Mouse (Mus musculus): ENCODE measurements around the gene Spred2.

The Spred2 gene

DNA sequence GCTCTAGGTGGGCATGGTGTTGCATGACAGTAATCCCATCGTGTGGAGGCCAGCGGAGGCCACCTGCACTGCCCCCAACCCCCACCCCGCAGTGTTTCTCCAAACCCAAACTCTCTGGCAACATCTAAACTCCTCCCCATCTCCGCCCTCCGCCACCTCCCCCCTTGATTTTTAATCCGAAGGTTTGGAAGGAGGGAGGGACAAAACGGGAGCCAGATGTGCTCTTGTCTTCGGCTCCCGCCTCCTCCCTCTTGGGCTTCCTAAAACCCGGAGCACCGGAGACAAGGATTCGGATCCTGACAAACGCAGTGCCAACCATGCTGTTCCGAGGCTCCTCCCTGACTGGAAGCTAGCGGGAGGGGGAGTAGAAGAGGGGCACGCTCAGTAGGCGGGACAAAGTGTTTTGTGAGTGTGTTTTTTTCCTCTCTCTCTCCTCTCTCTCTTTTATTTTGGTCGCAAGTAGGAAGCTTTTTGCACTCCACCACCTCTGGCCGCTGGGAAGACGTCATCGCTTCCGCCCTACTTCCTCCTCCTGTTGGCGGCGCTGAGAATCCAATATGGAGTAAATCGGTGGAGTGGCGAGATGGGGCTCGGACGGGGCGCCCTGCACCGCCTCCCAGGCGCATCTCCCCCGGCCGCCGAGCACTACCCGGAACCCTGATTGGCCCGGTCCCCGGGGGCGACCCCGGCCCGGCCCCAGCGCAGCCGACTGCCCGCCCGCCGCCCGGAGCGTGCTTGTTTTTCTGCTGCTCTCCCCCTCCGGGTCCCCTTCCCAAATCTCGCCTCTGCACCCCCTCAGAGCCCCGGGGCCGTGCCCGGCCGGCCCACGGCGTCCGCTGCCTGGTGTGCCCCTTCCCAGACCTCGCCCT lies at the start of gene Spred2:
Gene Spred2, plus strand, starts transcription at position 488 of the 869 bp plus-strand sequence.
- DNase-seq: peak; percentile 92 to 93

DNA sequence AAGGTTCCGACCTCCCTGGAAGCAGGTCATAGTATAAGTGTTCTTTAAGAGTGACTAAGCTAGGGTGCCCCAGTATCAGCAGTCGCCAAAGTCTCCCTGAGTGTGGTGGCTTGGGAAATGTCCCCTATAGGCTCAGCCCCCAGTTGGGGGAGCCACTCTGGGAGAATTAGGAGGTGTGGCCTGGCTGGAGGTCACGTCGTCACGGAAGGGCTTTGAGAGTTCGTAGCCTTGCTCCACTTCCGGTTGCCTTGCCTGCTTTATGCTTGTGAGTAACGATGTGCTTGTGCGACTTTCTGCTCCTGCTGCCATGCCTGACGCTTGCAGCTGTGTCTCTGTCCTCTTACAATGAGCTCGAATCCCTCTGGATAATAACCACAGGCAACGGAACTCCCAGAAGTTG lies 48.6 kb upstream of the Spred2 start:
- no peak for DNase-seq

DNA sequence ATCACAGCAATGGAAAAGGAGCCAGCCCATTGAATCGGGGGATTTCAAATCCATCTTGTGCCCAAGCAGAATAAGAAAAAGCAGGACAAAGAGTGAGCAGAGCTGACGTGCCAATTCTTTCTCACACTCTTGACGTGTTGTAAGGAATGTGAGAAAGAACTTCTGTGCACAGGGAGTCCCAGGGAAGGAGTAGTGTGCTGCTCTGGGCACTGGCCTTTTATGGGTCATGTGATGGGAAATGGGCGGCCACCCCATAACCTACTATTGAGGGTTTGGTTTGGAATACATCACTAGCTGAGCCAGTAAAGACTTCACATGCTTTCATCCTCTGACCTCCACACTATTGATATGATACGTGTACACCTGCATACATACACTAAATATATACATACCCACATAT lies 48.2 kb upstream of the Spred2 start:
- DNase-seq: no peak

DNA sequence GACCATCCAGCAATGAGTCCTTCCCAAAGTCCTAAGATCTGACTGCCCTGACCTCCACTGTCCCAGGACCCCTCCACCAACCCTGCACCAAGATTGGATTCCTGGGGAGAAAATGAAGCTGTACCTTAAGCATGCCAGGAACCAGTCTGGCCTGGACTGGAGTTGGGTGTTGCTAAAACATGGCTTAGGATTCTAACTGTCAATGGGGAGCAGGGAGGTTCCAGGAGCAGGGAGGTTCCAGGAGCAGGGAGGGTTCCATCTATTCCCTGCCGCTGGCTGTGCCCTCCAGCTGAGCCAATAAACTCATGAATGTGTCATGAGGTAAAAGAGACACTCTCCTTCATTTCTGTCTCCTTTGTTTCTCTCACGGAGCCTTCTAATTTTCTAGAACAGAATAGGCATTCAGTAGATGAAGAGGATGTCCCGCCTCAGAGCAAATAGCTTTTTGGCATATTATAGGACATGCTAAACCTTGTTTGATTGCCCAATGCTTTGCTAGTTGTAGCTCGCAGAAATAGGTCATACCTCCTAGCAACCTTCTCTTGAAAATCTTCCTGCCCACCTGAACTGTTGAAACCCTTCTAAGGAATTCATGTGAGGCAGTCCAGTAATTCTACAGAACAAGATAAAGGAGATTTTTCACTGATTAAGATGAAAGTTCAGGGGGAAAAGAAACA lies 46.8 kb upstream of the Spred2 start:
- no peak for DNase-seq

DNA sequence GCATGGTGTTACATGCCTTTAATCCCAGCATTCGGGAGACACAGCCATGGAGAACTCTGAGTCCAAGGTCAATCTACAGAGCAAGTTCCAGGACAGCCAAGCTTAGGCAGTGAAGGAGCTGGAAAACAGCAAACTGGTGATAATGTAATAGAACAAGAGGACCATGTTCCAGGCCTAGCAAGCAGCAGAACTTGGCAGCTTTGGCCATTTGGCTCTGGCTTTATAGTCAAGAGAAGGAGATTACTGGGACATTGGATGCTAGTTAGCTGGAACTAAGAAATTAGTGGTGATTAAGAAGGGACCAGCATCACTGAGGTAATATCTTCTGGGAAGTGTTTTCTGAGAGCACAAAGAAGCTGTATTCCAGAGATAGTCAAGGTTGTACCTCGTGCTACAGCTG lies 42.8 kb upstream of the Spred2 start:
- no peak for DNase-seq

DNA sequence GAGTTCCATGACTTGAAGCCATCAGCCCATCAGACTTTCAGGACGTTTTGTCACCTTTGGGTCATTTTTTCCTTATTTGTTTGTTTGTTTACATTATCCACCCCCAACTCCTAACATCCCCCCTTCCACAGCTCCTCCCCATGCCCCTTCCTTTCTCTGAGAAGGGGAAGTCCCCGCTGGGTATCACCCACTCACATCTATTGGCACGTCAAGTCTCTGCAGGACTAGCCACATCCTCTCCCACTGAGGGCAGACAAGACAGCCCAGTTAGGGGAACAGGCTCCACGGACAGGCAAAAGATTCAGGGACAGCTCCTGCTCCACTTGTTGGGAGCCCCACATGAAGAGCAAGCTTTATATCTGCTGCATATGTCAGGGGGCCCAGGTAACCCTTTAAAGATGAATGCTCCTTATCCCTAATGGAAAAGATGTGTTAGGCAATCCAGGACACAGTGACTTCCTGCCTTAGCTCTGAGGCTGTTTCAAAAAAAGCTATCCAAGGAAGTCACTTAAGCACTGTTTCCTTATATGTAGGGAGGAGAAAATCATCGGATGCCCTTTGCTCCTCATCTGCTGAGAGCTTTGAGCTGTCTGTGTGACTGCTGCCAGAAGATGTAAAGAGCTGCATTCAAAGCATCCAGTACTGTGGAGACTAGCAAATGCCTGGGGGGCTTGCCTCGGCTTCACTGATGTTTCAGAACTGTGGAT lies 33.3 kb upstream of the Spred2 start:
- no peak for DNase-seq

DNA sequence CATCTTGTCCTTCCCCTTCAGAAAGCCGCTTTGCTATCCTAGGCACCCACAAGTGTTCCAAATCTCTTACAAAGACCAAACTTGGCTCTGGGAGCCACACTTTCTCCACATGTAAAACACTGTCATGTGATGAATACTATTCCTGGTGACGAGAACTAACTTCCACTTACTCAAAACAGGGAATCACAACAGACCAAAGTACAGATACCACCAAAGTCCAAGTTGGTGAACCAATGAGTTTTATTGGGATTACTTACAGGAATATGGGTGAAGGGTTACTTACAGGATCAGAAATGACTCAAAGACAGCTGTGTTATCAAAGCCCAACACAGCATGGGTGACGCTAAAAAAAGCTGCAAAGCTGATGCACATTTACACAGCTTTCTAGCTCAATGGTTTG lies 30.9 kb upstream of the Spred2 start:
- DNase-seq: no peak

DNA sequence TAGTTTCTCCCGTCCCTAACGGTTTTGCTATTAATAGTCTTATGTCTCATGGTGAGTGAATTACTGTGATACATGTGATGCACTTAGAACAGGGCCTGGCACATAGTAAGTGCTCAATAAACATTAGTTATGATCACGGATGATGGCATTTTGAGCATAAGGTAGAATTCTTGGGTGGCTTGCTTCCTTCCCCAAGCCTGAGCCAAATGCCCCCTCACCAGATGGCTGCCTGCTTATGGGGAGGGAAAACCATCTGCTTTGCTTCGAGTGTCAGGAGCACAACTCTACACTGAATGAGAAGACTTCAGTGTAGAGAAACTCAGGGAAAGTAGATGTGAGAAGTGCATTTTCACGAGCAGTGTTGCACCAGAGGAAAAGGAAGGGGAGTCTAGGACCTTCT lies 24.6 kb upstream of the Spred2 start:
- no peak for DNase-seq

DNA sequence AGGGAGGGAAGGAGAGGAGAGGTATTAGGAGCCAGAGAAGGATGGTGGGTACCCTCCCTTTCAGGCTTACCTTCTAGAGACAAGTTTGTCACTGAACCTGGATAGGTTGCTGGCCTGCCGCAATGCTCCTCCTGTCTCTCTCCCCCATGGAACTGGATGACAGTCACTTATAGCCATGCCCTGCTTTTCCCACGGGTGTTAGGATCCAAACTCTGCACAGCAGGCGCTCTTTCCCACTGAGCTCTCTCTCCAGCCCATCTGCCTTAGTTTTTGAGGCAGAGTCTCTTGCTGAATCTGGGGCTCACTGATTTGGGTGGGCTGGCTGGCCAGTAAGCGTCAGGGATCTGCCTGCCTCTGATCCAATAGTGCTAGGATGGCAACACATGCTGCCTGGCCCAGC lies 23.5 kb upstream of the Spred2 start:
- no peak for DNase-seq

DNA sequence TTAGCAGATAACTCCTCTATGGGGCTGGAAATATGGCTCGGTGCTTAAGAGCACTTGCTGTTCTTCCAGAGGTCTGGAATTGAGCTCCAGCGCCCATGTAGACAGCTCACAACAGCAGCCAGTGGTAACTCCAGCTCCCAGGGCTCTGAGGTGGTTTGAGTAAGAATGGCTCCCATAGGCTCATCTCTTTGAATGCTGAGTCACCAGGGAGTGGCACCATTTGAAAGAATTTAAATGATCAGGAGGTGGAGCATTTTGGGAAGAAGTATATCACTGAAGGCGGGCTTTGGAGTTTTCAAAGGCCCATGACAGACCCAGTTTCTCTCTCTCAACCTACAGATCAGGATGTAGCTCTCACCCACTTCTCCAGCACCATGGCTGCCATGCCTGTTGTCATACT lies 13.0 kb upstream of the Spred2 start:
- DNase-seq: no peak

DNA sequence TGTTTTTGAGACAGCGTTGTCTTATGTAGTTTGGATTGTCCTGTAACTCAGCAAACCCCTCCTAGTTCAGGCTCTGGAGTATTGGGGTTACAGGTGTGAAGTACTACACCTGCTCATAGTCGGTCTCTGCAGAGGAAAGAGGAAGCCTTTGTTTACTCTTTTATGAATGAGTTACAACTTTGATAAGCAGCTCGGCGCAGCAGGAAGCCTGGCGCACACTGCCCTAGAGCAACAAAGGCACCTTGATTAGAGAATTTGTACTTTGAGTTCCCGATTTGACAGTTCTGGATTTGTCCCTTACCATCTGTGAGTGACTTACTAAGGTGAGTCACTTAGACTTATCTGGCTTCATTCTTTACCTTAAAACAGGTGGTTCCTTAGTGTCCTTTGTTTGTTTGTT lies 12.0 kb upstream of the Spred2 start:
- DNase-seq: no peak

DNA sequence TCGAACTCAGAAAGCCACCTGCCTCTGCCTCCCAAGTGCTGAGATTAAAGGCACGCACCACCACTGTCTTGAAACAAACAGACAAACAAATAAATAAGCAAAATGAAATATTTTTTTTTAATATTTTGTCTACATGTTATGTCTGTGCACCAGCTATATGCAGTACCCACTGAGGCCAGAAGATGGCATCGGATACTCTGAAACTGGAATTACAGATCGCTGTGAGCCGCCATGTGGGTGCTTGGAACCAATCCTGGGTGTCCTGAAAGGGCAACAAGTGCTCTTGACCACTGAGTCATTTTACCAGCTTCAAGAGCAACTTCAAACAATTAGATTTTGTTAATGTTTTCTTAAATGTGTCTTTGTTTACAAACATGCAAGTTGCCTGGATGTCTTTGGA lies 11.5 kb upstream of the Spred2 start:
- DNase-seq: no peak

DNA sequence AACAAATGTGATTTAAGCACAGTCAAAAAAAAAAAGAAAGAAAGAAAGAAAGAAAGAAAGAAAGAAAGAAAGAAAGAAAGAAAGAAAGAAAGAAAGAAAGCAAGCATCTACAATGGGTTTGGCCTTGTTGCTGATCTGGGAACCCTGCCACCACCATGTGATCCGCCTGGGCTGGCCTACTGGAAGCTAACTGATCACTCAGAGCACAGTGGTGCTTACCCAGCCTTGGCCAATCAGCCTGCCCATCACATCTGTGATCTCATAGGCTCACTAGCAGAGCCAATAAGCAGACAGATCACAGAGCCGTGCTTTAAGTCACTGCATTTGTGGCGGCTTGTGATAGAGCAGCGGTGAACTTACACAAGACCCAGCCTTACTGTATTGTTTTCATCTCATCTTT lies 10.4 kb upstream of the Spred2 start:
- no peak for DNase-seq

DNA sequence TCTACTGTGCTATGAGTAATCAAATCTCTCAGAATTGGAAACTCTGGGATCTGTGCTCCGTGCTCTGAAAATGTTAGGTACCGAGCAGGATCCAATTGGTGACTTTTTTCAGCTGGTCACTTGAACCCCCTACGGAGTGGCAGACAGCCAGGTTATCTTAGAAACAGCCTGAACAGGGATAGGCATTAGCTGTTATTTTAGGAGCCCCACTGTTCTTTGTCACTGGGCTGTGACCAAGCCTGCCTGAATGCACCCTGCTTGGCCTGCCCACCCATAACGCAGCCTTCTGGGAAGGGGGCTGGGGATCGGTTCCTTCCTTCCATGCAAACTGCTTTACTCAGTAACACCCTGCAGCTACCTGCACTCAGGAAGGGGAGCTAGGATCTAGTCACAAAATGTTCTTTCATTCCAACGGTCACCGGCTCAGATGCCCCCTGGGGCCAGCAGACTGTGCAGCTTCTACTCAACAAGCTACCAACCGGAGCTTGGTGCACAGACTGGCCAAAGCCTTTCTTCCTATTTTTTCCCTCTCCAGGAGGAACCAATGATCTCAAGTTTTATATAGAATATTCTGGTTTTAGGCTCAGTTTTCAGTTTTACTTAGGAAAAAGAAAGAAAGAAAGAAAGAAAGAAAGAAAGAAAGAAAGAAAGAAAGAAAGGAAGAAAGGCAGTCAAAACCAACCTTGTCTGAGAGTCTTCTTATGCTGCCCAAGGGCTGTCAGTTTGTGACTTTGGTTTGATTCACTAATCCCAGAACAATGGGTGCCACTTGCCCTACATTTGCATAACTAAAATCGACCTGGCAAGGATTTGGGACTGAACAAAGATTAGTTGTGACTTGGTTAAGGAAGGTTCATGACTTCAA lies 6.6 kb upstream of the Spred2 start:
- no peak for DNase-seq

DNA sequence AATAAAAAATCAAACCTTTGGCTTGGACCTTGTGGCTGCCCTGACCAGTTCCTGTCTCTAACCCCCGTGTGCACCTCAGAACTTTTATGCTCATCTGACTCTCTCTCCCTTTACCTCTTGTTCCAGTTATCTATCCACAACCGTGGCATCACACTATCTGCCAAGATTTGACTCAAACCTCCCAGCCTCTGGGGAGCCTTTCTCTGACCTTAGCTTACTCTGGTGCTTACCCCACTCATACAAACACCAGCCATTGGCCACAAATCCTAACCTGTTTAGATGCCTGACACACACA lies 6.0 kb upstream of the Spred2 start:
- DNase-seq: no peak

DNA sequence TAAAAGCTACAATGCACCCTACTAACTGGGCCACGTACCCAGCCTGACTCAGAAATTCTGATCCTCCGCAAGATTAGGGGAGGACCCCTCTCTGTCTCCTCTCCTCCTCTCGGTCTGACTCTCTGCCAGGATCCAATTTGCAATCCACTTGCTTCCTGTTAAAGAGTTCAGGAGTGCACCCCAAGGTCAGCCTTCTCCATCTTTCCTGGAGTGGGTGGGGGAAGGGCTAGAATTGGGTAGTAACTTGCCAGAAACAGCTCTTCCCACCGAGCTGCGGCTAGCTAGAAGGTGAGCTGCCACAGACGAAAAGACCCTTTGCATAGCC lies 4.8 kb upstream of the Spred2 start:
- DNase-seq: peak in 1 of 2 experiments; percentile 51

DNA sequence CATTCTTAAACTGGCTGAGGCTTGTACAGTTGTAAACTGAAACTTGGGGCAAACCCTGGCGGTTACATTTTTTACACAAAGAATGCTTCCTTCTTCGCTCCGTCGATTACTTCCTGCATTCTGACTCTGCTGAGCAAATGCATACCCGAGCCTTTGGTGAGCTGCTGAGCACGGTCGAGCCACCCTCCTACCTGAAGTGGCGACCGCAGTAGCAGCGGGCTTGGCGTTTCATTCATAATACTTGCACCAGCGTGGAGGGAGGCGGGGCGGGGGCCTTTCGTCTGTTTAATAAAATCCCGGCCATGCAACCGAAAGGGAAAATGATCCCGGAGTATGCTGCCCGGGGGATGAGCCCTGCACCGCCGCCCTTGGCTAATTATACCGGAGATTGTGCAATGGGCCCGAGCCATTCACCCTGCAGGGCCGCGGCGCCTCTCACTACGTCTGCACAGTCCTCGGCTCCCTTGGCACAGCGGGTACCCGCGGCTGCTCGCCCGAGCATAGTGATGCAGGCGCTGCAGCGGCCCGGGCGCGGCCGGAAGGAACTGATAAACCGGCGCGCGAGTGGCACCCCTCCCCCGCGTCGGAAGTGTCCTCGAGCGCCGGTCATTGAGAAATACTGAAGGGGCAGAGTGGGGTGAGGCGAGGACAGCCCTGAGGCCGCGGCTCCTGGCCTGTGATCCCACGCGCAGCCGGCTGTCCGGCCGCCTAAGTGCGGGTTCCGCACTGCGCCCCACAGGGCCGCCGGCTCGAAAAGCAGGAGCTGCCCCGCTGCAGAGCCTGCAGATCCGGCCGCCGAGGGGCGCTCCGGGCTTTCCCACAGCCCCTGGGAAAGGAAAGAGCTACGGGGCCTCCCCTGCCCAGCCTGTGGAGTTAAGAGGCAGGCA lies 4.1 kb upstream of the Spred2 start:
- DNase-seq: peak; percentile 90 to 93

DNA sequence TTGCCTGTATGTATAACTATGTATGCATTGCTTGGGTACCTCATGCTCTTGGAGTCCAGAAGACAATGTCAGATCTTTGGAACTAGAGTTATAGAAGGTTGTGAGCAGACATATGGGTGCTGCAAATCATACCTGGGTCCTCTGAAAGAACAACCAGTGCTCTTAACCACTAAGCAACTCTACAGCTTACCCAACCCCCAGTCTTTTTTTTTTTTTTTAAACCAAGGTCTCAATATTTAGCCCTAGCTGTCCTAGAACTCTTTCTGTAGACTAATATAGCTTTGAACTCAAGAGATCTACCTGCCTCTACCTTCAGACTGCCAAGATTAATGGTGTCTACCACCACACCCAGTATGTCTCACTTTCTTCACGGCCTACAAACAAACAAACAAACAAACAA lies 2.5 kb upstream of the Spred2 start:
- no peak for DNase-seq

DNA sequence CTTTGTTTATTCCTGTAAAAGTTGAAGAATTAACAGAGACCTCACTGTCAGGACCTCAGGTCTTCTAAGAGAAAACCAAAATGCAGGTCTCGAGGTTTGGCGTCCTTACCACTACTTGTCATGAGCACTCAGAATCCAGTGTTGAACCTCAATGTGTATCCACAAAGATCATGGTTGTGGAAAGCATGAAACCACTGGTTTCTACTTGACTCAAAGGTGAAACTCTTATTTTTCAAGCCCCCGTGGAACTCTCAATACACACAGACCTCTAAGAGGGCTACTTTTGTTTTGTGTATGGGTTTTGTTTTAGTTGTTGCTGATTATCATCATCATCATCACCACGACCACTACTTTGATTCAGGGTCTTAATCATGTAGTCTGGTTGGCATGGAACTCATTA lies 2.0 kb upstream of the Spred2 start:
- DNase-seq: no peak

DNA sequence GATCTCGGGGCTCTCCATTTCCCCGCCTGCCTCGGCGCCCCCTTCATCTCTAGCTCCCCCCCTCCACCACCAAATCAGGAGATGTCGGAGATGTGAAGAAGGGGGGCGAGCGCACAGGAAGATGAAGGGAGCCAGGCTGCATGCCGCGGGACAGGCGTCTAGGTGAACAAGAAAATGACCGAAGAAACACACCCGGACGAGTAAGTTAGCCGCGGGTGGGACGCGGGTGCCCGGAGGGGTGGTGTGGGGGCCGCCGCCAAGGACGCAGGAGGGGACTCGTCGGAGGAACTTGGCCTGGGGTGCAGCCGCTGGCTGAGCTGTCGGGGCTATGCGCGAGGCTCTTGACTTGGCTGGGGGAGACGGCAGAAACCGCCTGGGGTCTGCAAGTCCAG lies 578 bp downstream of the Spred2 start:
- DNase-seq: no peak

DNA sequence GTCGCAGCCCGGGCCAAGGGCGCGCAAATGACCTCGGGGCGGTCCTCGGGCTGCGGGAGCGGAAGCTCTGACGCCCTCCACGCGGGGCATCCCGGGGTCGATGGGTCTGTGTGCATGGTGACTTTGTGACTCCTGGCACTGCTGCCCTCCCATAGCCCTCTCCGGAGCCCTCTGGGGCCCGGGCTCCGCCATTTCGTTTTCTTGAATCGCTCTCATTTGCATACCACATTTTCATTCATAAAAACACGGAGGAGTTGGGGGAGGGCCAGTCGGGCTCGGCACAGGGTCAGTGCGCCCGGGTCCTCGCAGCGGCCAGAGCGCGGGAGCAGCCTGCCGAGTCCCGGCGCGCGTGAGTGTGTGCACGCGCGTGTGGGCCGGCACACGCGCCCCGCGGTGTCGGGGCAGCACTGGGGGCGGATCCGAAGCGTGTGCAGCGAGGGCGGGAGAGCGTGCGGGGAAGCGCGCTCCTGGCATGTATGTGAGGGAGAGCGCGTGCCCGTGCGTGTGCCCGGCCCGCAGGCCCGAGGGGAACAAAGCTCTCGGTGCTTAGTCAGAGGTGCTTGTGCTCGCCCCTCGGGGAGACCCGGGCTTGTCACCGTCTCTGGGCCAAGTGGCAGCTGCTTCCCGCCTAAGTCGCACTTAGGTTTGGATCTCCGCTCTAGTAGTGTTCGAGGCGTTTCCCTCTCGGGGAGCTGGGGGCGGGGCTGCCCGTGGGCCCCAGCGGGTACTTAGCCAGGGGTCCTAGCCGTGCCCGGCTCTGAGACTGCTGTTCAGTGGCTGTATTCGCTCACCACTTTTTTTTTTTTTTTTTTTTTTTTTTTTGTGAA lies 1.2 kb downstream of the Spred2 start:
- peak; percentile 74 to 81 for DNase-seq

All from lung, postnatal 4 days (tissue).